Mouse (Mus musculus) midbrain, embryonic 11.5 days (tissue): ENCODE data around the gene Iqsec3. TPM values are rescaled to one million over a fixed set of nuclear protein-coding genes. Genes with fewer than 3 reads are reported as not detected.

Source experiments
- ATAC-seq: fragments of 200-750 bp; cut with Nextera tagmentation; 2 replicates; pipeline ENCODE4 v1.8.0; 2017; ENCODE audit warnings: moderate TSS enrichment, moderate library complexity; ENCODE audit not compliant: low FRiP score
- DNase-seq: peaks from one replicate; pipeline ENCODE4 v3.0.0; 2015; ENCODE audit warnings: low spot score; ENCODE audit errors: missing footprints
- H3K27ac ChIP-seq: fragments of 300-500 bp; sonication (generic); 2 replicates; pipeline ENCODE4 v1.5.1; 2014; ENCODE audit warnings: low read depth, low read length
- H3K27me3 ChIP-seq: fragments of 300-500 bp; sonication (generic); 2 replicates; pipeline ENCODE4 v1.6.1; 2014; ENCODE audit warnings: mild to moderate bottlenecking, low read length, moderate library complexity, mixed read lengths; ENCODE audit not compliant: control insufficient read depth, insufficient read depth
- H3K36me3 ChIP-seq: fragments of 300-500 bp; sonication (generic); 2 replicates; pipeline ENCODE4 v1.6.1; 2014; ENCODE audit warnings: mild to moderate bottlenecking, low read length, moderate library complexity, mixed read lengths; ENCODE audit not compliant: control insufficient read depth, insufficient read depth
- H3K4me1 ChIP-seq: fragments of 300-500 bp; sonication (generic); 2 replicates; pipeline ENCODE4 v1.6.1; 2014; ENCODE audit warnings: low read length; ENCODE audit not compliant: control insufficient read depth, insufficient read depth
- H3K4me2 ChIP-seq: fragments of 300-500 bp; sonication (generic); 2 replicates; pipeline ENCODE4 v1.6.1; 2014; ENCODE audit warnings: mild to moderate bottlenecking, moderate library complexity
- H3K4me3 ChIP-seq: fragments of 300-500 bp; sonication (generic); 2 replicates; pipeline ENCODE4 v1.5.1; 2014; ENCODE audit warnings: low read depth, low read length
- H3K9ac ChIP-seq: fragments of 300-500 bp; sonication (generic); 2 replicates; pipeline ENCODE4 v1.6.1; 2014; ENCODE audit warnings: low read length
- H3K9me3 ChIP-seq: fragments of 300-500 bp; sonication (generic); 2 replicates; pipeline ENCODE4 v1.6.1; 2016; ENCODE audit warnings: low read length; ENCODE audit not compliant: control insufficient read depth
- WGBS: fragments of 180-500 bp; shearing (Covaris S2); extraction: QIAGEN DNeasy Blood & Tissue Kit; methylation state at CpG from one replicate; pipeline ENCODE4 v1.1.7; 2014; 5-methylcytosine and 5-hydroxymethylcytosine counted together
- polyA plus RNA-seq: library from polyadenylated mRNA; unstranded; fragments of >200 nt; fragmentation: Nextera tagmentation; extraction: Ambion mirVana; gene quantifications from 2 replicates; pipeline ENCODE4 v1.2.1, GENCODE M21; 2014

Gene Iqsec3
- polyA plus RNA-seq, 1 experiment from 2014 or later = 0.72 TPM

DNA sequence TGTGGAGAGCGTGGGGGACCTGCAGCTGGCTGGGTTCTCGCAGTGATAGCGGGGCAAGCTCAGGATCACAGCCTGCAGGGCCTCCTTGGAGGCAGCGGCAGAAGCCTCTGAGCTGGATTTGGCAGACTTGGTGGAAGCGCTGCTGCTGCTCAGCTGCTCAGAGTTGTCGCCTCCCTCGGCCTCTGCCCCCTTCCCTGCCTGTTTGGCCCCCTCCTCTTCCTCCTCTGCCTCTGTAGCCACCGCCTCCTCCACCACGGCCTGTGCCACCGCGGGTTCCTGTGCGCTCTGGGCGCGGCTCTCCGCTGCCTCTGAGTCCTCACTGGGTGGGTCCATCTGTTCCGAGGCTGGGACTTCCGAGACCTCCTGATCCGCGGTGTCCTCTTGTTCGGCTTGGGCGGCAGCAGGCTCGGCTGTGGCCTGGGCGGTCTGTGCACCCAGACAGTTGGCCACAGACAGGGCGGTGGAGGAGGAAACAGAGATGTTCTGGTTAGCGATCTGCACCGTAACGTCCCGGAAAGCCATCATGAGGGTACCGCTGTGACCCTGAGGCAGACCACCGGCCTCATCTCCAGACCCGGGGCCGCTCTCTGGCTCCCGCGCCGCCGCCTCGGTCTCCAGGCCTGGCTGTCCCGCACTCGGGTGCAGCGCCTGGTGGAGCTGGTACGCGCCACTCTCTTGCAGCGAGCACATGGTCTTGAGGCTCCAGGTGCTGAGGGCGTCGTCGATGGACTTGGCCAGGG lies 60.8 kb downstream of the Iqsec3 start:
- peak overlapping the region; percentile 25 for H3K4me3 ChIP-seq
- peak overlapping the region; percentile 36 for H3K9ac ChIP-seq
- peak overlapping the region; percentile 58 for H3K4me2 ChIP-seq
- ATAC-seq (peak; percentile 57), DNase-seq (peak; percentile 91)
- no peaks in the 10 kb centered on the region for H3K9me3 ChIP-seq
- H3K36me3 ChIP-seq = no peaks in the 10 kb centered on the region
- peaks cover under 1% of the 10 kb centered on the region for H3K4me1 ChIP-seq
- H3K27me3 ChIP-seq = peaks cover 27% of the 10 kb centered on the region
- 1% methylated on average over 46 of the region's 46 CpGs for WGBS
- H3K27ac ChIP-seq = no peak overlapping the region

DNA sequence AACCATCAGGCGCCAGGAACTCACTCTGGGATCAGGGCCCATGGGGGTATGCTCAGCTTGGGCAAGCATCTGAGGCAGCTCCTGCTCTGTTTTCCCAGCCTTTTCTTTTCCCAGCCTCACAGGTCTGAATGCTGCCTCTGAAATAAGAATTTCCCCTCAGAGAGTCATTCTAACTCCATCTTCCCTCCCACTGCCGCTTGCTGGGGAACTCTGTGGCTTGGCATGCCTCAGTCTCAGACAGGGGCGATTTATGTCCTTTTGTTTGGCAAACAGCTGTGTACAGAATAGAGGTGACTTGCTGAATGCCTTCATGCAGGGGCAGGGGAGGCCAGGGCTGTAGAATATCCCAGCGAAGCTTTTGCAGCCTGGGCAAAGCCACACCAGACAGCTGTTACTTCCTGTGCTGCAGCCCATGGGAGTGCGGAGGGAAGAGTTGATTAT lies 65.9 kb downstream of the Iqsec3 start:
- Histone ChIP-seq H3K9ac (no peak overlapping the region), H3K4me2 (no peak overlapping the region), H3K9me3 (no peaks in the 10 kb centered on the region), H3K4me3 (no peak overlapping the region), H3K4me1 (peaks cover 4% of the 10 kb centered on the region; the same call in 1 of the 2 replicates), H3K36me3 (no peaks in the 10 kb centered on the region), H3K27me3 (peaks cover 13% of the 10 kb centered on the region), H3K27ac (no peak overlapping the region)
- ATAC-seq (no peak), DNase-seq (peak; percentile 79)
- WGBS = 49% methylated on average over 5 of the region's 5 CpGs

DNA sequence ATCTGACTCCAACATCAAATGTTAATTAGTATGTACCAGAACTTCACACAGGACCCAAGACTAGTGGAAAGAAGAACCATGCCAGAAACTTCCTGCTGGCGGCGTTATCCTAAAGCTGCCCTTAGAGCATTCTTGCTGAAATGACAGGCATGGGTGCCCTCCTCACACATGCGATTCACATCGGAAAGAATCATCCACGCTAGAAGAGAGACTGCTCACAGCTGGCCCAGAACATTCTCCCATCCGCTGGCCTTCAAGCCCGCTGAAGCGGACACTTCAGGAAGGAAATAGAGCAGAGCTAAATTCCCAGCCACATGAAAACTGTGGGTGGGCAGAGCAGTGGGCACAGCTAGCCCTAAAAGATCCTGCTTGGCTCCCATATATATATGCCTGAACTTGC lies 68.2 kb downstream of the Iqsec3 start:
- DNase-seq (peak; percentile 19), ATAC-seq (no peak)
- H3K4me1 ChIP-seq = peaks cover 4% of the 10 kb centered on the region; the same call in 1 of the 2 replicates
- H3K27ac ChIP-seq = no peak overlapping the region
- H3K9me3 ChIP-seq = no peaks in the 10 kb centered on the region
- 89% methylated on average over 8 of the region's 8 CpGs for WGBS
- no peak overlapping the region for H3K4me2 ChIP-seq
- H3K4me3 ChIP-seq = no peak overlapping the region
- H3K36me3 ChIP-seq = no peaks in the 10 kb centered on the region
- no peak overlapping the region for H3K9ac ChIP-seq
- no peaks in the 10 kb centered on the region for H3K27me3 ChIP-seq

DNA sequence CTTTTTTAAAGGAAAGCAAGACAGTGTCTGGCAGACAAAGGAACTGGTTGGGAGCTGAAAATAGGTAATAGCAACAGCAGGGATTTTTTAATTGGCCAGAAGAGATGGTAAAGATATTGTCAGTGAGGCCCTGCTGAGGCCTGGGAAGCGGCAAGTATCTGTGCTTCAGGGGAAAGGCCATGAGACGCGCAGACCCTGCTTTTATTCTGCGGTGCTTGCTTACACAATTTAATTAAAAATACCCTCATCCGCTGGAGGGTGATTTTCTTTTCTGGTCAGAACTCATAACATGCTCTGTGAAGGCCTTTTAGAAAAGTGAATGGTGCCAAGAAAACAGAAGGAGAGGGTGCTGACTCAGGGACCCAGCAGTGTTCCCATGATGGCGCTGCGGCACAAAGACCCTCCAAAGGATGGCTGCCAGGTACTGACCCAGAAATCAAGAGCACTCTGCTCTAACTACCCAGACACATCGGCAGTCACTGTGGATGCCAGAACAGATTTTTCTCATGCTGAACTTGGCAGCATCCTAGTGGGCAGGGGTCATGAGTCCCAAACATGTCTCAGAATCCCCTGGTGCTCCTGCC lies 70.7 kb downstream of the Iqsec3 start:
- Histone ChIP-seq H3K4me1 (peaks cover 3% of the 10 kb centered on the region; the same call in 1 of the 2 replicates), H3K36me3 (no peaks in the 10 kb centered on the region), H3K9me3 (no peaks in the 10 kb centered on the region), H3K4me2 (no peak overlapping the region), H3K4me3 (no peak overlapping the region), H3K27ac (no peak overlapping the region), H3K27me3 (no peaks in the 10 kb centered on the region), H3K9ac (no peak overlapping the region)
- 84% methylated on average over 8 of the region's 8 CpGs for WGBS
- DNase-seq (peak; percentile 33), ATAC-seq (no peak)

DNA sequence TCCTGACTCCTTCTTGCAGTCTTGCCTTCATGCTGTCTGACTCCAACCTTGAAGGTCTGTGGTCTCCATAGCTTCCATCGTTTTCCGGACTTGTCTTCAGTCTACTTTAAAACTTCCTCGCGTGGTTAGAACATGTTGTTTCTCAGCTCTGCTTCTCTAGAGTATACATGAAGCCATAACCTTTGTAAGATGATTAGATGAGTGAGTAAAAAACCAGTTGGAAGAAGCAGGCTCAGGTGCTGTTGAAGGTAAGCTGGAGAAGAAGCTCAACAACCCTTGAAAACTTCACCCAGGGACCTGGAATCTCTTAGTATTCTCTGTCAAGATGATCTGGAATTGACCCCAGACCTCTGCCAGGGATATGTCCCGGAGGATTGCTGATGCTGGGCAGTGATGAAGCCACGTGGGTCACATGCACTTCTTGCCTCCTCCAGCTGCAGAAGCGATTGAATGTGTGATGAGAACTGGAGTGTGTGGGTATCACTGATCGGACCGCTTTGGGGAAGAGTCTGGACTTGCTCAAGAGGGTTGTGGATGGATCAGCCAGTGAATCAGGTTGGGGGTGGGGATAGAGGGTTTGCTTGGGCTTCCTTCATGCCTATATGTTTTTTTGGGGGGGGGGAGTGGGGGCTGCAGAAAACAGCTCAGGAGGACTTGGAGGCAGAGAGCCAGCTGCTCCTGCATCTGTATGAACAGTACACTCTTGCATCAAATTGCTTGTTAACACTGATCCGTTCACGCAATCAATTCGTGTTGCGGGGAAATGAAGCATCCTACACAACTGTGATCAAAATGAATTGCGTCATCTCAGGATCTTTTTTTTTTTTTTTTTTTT lies 71.4 kb downstream of the Iqsec3 start:
- DNase-seq (peak; percentile 77), ATAC-seq (no peak)
- H3K4me1 ChIP-seq = no peaks in the 10 kb centered on the region
- no peaks in the 10 kb centered on the region for H3K27me3 ChIP-seq
- H3K9ac ChIP-seq = no peak overlapping the region
- H3K27ac ChIP-seq = no peak overlapping the region
- no peak overlapping the region for H3K4me3 ChIP-seq
- H3K36me3 ChIP-seq = no peaks in the 10 kb centered on the region
- 89% methylated on average over 14 of the region's 14 CpGs for WGBS
- H3K9me3 ChIP-seq = no peaks in the 10 kb centered on the region
- H3K4me2 ChIP-seq = no peak overlapping the region

DNA sequence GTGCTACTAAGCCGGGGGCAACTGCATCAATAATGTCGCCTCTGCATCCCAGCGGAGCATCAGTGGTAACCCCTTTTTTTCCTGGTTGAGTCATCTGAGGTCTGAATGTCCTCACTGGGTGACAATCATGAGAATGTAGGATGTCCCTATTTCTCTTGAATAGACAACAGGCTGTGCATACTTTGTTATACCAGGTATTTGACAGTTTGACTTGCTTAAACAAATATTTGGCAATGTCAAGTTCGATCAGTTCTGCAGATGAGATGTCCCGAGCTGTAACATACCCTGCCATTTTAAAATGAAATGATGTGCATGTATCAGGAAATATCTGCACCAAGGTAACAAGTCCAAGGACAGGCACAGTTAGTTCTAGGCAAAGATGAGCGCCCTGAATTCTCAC lies 72.3 kb downstream of the Iqsec3 start:
- no peak overlapping the region for H3K4me3 ChIP-seq
- no peak overlapping the region for H3K4me2 ChIP-seq
- H3K9ac ChIP-seq = no peak overlapping the region
- ATAC-seq = no peak
- no peaks in the 10 kb centered on the region for H3K9me3 ChIP-seq
- 93% methylated on average over 6 of the region's 6 CpGs for WGBS
- H3K27me3 ChIP-seq = no peaks in the 10 kb centered on the region
- H3K4me1 ChIP-seq = no peaks in the 10 kb centered on the region
- no peaks in the 10 kb centered on the region for H3K36me3 ChIP-seq
- H3K27ac ChIP-seq = no peak overlapping the region
- peak; percentile 65 for DNase-seq

DNA sequence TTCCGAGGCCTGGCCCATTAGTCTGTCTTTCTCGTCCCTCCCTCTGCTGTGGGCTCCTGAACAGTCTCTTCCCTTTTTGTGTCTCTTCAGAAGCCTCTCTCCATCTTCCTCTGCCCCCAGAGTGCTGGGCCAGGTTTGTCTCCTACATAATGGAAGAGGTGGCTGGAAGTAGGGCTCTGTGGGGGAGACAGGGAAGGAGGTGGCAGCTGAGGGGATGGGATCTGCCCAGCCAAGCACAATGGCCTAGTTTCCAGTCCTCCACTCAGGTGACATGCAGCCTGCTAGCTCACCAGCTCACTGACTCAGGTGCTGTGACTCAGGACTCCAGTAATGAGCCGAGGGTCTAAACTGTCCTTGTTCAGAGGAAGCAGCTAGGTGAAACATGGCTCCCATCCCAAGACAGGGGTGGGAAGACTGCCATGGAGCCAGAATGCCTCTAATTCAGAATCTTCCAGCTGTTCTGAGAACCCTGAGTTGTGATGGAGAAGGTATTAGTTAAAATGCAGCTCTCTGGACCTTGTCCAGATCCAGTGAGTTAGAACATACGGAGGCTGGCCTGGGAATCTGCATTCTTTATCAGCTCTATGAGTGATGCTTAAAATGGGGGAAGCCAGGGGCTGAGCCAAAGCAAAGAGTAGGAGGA lies 80.7 kb downstream of the Iqsec3 start:
- 90% methylated on average over 4 of the region's 4 CpGs for WGBS
- ATAC-seq (no peak), DNase-seq (no peak)

DNA sequence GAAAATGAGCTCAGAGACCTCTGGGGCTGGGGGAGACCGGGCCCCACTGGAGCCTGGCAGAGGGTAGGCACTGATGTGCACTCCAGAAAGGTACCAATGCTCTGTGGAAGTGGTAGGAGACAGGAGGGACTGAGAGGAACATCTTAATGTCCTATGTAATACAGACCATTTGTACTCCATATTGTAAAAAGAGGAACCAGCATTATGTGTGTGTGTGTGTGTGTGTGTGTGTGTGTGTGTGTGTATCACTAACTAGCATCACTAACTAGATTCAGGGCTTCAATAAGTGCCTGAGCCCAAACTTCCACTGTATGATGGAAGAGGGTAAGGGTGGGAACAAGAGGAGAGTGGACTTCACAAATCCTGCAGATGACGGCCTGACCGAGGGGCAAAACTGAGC lies 88.1 kb downstream of the Iqsec3 start:
- no peak overlapping the region for H3K27ac ChIP-seq
- no peak for ATAC-seq

More for the DNA sequence above, 80.7 kb downstream of the Iqsec3 start:
- Histone ChIP-seq H3K4me3 (no peak overlapping the region), H3K27me3 (no peaks in the 10 kb centered on the region), H3K4me2 (no peak overlapping the region), H3K4me1 (no peaks in the 10 kb centered on the region), H3K36me3 (no peaks in the 10 kb centered on the region), H3K9ac (no peak overlapping the region), H3K27ac (no peak overlapping the region), H3K9me3 (no peaks in the 10 kb centered on the region)

More for the DNA sequence above, 88.1 kb downstream of the Iqsec3 start:
- Histone ChIP-seq H3K9ac (no peak overlapping the region), H3K9me3 (no peaks in the 10 kb centered on the region), H3K4me1 (no peaks in the 10 kb centered on the region), H3K36me3 (no peaks in the 10 kb centered on the region), H3K4me3 (no peak overlapping the region), H3K4me2 (no peak overlapping the region), H3K27me3 (no peaks in the 10 kb centered on the region)
- 91% methylated on average over 3 of the region's 3 CpGs for WGBS
- no peak for DNase-seq
